Mouse (Mus musculus) forebrain, embryonic 16.5 days (tissue): ENCODE results near the gene Rbm20. TPM values are rescaled to one million over a fixed set of nuclear protein-coding genes. Genes with fewer than 3 reads are reported as not detected.

Experiments
- ATAC-seq: fragments of 200-750 bp; cut with Nextera tagmentation; 2 replicates; pipeline ENCODE4 v1.8.0; 2017; ENCODE audit warnings: mild to moderate bottlenecking, moderate library complexity
- H3K27ac ChIP-seq: fragments of 300-500 bp; sonication (generic); 2 replicates; pipeline ENCODE4 v1.5.1; 2014; ENCODE audit warnings: low read length, control low read depth
- H3K27me3 ChIP-seq: fragments of 300-500 bp; sonication (generic); replicated peaks from 2 replicates; pipeline ENCODE4 v1.6.1; 2014; ENCODE audit warnings: low read length; ENCODE audit not compliant: control insufficient read depth, insufficient read depth
- H3K36me3 ChIP-seq: fragments of 300-500 bp; sonication (generic); 2 replicates; pipeline ENCODE4 v1.6.1; 2014; ENCODE audit not compliant: control insufficient read depth, insufficient read depth
- H3K4me1 ChIP-seq: fragments of 300-500 bp; sonication (generic); replicated peaks from 2 replicates; pipeline ENCODE4 v1.6.1; 2014; ENCODE audit warnings: low read length; ENCODE audit not compliant: control insufficient read depth, insufficient read depth
- H3K4me2 ChIP-seq: fragments of 300-500 bp; sonication (generic); 2 replicates; pipeline ENCODE4 v1.6.1; 2014; ENCODE audit warnings: mild to moderate bottlenecking, low read length, control low read depth
- H3K4me3 ChIP-seq: fragments of 300-500 bp; sonication (generic); replicated peaks from 2 replicates; pipeline ENCODE4 v1.5.1; 2014; ENCODE audit warnings: mild to moderate bottlenecking, low read length, control low read depth
- H3K9ac ChIP-seq: fragments of 300-500 bp; sonication (generic); replicated peaks from 2 replicates; pipeline ENCODE4 v1.6.1; 2014; ENCODE audit warnings: low read depth, low read length, control low read depth
- H3K9me3 ChIP-seq: fragments of 300-500 bp; sonication (generic); 2 replicates; pipeline ENCODE4 v1.6.1; 2016; ENCODE audit warnings: low read length; ENCODE audit not compliant: control insufficient read depth
- WGBS: fragments of 180-500 bp; shearing (Covaris S2); extraction: QIAGEN DNeasy Blood & Tissue Kit; methylation state at CpG from one replicate; pipeline ENCODE4 v1.1.7; 2014; 5-methylcytosine and 5-hydroxymethylcytosine counted together
- polyA plus RNA-seq: library from polyadenylated mRNA; unstranded; fragments of >200 nt; fragmentation: Nextera tagmentation; extraction: Ambion mirVana; gene quantifications from 2 replicates; pipeline ENCODE4 v1.2.1, GENCODE M21; 2015

Rbm20 gene
- polyA plus RNA-seq, 1 experiment from 2014 or later = 3.9 TPM

- Histone ChIP-seq H3K27me3 (no peaks in the 10 kb centered on the region), H3K27ac (no peak overlapping the region), H3K9me3 (no peaks in the 10 kb centered on the region), H3K36me3 (no peaks in the 10 kb centered on the region), H3K9ac (no peak overlapping the region), H3K4me2 (no peak overlapping the region), H3K4me3 (no peak overlapping the region), H3K4me1 (no peaks in the 10 kb centered on the region)
- WGBS = 88% methylated on average over 1 of the region's 1 CpGs
- no peak for ATAC-seq
Observed at GRCm38 (mm10) chr19:53740750-53741380, 63.8 kb downstream of the Rbm20 start.

GRCm38 (mm10) chr19:53741902-53742301 lies 64.8 kb downstream of the Rbm20 start:
- Histone ChIP-seq H3K9ac (no peak overlapping the region), H3K4me3 (no peak overlapping the region), H3K27ac (no peak overlapping the region), H3K27me3 (no peaks in the 10 kb centered on the region), H3K36me3 (no peaks in the 10 kb centered on the region), H3K9me3 (no peaks in the 10 kb centered on the region), H3K4me1 (no peaks in the 10 kb centered on the region), H3K4me2 (no peak overlapping the region)
- 64% methylated on average over 3 of the region's 3 CpGs for WGBS
- ATAC-seq = no peak

- Histone ChIP-seq H3K27ac (no peak overlapping the region), H3K4me1 (no peaks in the 10 kb centered on the region), H3K27me3 (no peaks in the 10 kb centered on the region), H3K9ac (no peak overlapping the region), H3K4me3 (no peak overlapping the region), H3K4me2 (no peak overlapping the region), H3K36me3 (no peaks in the 10 kb centered on the region), H3K9me3 (no peaks in the 10 kb centered on the region)
- 90% methylated on average over 3 of the region's 3 CpGs for WGBS
- ATAC-seq = no peak
Observed at GRCm38 (mm10) chr19:53745354-53745753, 68.2 kb downstream of the Rbm20 start.

DNA sequence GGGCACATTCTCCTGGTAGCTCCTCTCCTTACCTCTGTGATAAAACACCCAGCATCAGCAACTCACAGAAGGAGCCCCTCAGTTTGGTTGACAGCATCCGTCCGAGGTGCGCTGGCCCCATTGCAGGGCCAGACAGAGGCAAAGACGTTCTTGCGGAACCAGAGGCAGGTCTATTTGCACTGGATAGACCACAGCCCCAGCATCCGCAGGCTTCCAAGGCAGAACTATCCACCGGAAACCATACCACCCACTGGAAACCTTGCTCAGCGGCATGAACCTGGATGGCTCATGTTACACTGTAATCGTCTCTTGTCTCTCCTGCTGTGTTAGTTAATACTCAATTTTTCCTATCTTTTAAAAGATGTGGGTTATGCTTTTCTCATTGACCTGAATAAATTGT lies 69.0 kb downstream of the Rbm20 start:
- H3K36me3 ChIP-seq = no peaks in the 10 kb centered on the region
- no peak overlapping the region for H3K9ac ChIP-seq
- 78% methylated on average over 9 of the region's 9 CpGs for WGBS
- no peaks in the 10 kb centered on the region for H3K9me3 ChIP-seq
- no peak for ATAC-seq
- no peaks in the 10 kb centered on the region for H3K4me1 ChIP-seq
- H3K27ac ChIP-seq = no peak overlapping the region
- H3K4me3 ChIP-seq = no peak overlapping the region
- H3K4me2 ChIP-seq = no peak overlapping the region
- no peaks in the 10 kb centered on the region for H3K27me3 ChIP-seq

- ATAC-seq = no peak
- Histone ChIP-seq H3K36me3 (no peaks in the 10 kb centered on the region), H3K9ac (no peak overlapping the region), H3K4me1 (no peaks in the 10 kb centered on the region), H3K27ac (no peak overlapping the region), H3K4me2 (no peak overlapping the region), H3K9me3 (no peaks in the 10 kb centered on the region), H3K4me3 (no peak overlapping the region), H3K27me3 (no peaks in the 10 kb centered on the region)
- WGBS = 91% methylated on average over 13 of the region's 13 CpGs
Observed at GRCm38 (mm10) chr19:53748236-53748775, 71.2 kb downstream of the Rbm20 start.

- Histone ChIP-seq H3K27me3 (no peaks in the 10 kb centered on the region), H3K27ac (no peak overlapping the region), H3K4me1 (no peaks in the 10 kb centered on the region), H3K9ac (no peak overlapping the region), H3K4me2 (no peak overlapping the region), H3K36me3 (no peaks in the 10 kb centered on the region), H3K9me3 (no peaks in the 10 kb centered on the region), H3K4me3 (no peak overlapping the region)
- ATAC-seq = no peak
- WGBS = 95% methylated on average over 8 of the region's 8 CpGs
Observed at GRCm38 (mm10) chr19:53749326-53749725, 72.2 kb downstream of the Rbm20 start.

DNA sequence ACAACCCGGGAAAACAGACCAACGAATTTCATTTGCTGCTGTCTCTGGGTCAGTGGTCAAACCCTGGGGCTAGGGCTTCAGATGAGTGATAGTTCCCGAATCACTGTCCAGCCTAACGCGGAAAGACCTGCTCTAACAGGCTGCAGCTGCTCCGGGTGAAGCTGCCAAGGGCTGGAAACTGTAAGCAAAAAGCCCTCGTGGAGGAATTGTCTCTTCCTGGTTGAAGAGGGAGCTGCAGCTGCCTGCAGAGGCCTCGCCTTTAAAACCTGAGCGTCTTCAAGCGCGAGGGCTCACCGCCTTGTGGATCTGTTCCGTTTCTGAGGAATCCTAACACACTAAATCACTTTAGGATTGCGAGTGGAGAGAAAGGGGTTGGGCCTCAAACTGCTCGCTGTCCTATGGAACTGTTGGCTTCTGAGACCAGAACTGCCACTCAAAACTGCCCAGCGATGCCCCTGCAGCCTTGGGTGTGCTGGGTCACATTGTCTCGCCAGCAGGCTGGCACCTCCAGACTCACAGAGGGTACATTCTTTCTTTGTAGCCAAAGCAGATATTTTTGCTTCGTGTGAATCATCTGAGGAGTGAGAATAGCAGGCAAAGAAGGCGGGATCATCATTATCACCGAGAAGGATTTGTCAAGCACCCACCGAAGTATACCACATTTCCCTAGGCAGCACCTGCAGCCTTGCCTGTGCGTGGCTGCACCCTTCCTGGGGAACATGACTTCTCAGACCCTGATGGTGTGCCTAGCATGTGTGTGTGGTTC lies 74.5 kb downstream of the Rbm20 start:
- H3K9ac ChIP-seq = no peak overlapping the region
- ATAC-seq = no peak
- H3K27ac ChIP-seq = no peak overlapping the region
- 0 out of 2 replicates have a peak, but pooled peaks cover 2% of the 10 kb centered on the region for H3K9me3 ChIP-seq
- no peak overlapping the region for H3K4me3 ChIP-seq
- no peaks in the 10 kb centered on the region for H3K36me3 ChIP-seq
- H3K4me1 ChIP-seq = no peaks in the 10 kb centered on the region
- no peaks in the 10 kb centered on the region for H3K27me3 ChIP-seq
- H3K4me2 ChIP-seq = no peak overlapping the region
- WGBS = 74% methylated on average over 22 of the region's 22 CpGs

- H3K36me3 ChIP-seq = no peaks in the 10 kb centered on the region
Observed at GRCm38 (mm10) chr19:53752993-53753392, 75.9 kb downstream of the Rbm20 start.

GRCm38 (mm10) chr19:53754421-53754830 lies 77.3 kb downstream of the Rbm20 start:
- Histone ChIP-seq H3K9me3 (0 out of 2 replicates have a peak, but pooled peaks cover 2% of the 10 kb centered on the region), H3K27ac (no peak overlapping the region), H3K4me1 (no peaks in the 10 kb centered on the region), H3K36me3 (no peaks in the 10 kb centered on the region), H3K27me3 (no peaks in the 10 kb centered on the region), H3K4me2 (no peak overlapping the region), H3K4me3 (no peak overlapping the region), H3K9ac (no peak overlapping the region)
- ATAC-seq = no peak
- 77% methylated on average over 7 of the region's 7 CpGs for WGBS

More at GRCm38 (mm10) chr19:53752993-53753392, 75.9 kb downstream of the Rbm20 start:
- no peaks in the 10 kb centered on the region for H3K4me1 ChIP-seq
- H3K4me3 ChIP-seq = no peak overlapping the region
- no peaks in the 10 kb centered on the region for H3K27me3 ChIP-seq
- ATAC-seq = no peak
- 63% methylated on average over 7 of the region's 7 CpGs for WGBS
- H3K4me2 ChIP-seq = no peak overlapping the region
- H3K9me3 ChIP-seq = 0 out of 2 replicates have a peak, but pooled peaks cover 2% of the 10 kb centered on the region
- H3K9ac ChIP-seq = no peak overlapping the region
- H3K27ac ChIP-seq = no peak overlapping the region
